Mouse (Mus musculus): ENCODE measurements around the gene Amz2.

DNA sequence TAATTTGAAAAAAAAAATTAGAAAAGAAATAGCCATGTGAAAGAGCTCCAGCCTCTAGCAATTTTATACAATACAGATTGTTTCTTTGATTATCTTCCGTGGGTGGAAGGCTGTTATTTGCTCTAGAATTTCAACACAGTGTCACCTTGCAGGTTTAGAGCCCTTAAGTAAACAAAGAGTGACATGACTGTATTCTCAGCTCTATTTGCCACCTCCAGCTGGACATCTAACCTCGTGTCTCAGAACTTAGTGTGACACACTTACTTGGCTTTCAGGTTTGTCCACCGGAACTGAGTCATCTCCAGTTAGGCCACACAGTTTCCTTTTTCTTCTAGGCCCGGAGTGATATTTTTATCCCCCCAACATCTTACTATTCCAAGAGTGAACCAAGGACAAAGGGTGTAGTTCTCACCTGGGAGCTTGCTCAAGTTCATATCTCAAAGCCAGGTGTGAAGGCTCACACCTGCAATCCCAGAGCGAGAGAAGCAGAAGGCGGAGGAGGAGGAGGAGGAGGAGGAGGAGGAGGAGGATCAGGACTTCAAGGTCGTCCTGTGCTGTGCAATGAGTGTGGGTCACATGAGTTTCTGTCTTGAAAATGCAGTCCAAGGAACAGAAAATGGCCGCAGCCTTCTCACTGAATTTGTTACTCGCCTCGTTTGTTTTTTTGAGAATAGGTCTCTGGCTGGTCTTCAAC is 62.4 kb downstream of the Amz2 start:
- no peak for TF ChIP-seq GATA1 (IDR thresholded peaks at IDR 0.05; ENCODE audit: borderline replicate concordance, low read length)
- TF ChIP-seq FLI1 (IDR thresholded peaks at IDR 0.05; ENCODE audit: low read length): no peak
